Mouse (Mus musculus) naive thymus-derived CD4-positive, alpha-beta T cell, adult 2 months (primary cell): Measurements from ENCODE around the gene Pik3ap1.
A peak's percentile ranks its signal among the peaks of the same experiment; 100 is the strongest.

ENCODE experiments used
- DNase-seq: peaks from one replicate; pipeline ENCODE4 v3.0.0-alpha.2; 2011; ENCODE audit warnings: low read depth

Pik3ap1 gene

DNA sequence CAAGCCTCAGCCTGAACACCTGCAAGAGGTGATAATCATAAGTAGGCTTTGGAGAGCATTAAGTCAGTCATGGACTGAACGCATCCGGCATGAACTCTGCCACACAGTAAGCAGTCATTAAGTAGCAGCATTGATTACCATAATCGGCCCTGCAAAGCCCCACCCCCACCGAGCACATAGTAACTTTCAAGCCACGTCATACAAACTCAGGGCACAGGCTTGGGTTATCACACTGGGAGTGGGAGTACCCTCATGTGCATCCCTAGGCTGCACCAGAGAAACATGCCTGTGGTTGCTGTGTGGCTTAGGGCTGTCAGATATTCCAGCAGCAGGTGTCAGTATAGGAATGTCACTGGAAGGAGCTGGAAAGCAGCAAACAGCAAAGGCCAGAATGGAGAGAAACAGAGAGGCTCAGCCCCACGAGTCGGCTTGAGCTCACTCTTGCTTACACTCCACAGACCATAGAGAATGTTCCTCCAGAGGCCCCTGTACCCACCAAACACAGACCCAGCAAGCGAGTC is 105.1 kb downstream of the Pik3ap1 start:
- no peak for DNase-seq

- DNase-seq: no peak
Observed at GRCm38 (mm10) chr19:41278606-41279005, 106.3 kb downstream of the Pik3ap1 start.

- no peak for DNase-seq
Observed at GRCm38 (mm10) chr19:41275588-41275987, 109.3 kb downstream of the Pik3ap1 start.

GRCm38 (mm10) chr19:41270906-41271305 is 114.0 kb downstream of the Pik3ap1 start:
- no peak for DNase-seq

DNA sequence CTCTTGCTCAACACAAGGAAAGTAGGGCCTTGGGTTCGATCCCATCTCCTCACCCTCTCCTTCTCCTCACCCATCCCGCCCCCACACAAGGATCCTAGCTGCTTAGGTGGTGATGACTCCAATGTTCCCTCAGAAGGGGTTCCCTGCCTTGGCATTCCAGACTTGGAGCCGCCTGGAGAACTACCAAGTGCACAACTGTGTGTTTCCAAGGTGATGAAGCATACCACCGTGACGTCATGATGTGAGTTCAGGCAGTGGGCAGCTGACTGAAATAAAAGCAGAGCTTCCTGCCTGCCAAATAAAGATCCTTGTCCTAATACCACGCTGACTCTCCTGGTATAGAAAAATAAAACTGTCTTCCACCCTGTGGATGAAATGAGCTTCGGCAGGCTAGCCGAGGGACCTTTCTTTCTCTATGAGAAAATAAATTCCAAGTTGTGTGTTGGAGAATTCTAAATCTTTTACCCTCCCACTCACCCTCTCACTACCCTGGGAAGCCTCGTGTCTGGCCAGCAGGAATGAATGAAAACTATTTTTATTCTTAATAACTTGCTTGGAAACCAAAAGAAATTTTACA is 114.7 kb downstream of the Pik3ap1 start:
- no peak for DNase-seq

DNA sequence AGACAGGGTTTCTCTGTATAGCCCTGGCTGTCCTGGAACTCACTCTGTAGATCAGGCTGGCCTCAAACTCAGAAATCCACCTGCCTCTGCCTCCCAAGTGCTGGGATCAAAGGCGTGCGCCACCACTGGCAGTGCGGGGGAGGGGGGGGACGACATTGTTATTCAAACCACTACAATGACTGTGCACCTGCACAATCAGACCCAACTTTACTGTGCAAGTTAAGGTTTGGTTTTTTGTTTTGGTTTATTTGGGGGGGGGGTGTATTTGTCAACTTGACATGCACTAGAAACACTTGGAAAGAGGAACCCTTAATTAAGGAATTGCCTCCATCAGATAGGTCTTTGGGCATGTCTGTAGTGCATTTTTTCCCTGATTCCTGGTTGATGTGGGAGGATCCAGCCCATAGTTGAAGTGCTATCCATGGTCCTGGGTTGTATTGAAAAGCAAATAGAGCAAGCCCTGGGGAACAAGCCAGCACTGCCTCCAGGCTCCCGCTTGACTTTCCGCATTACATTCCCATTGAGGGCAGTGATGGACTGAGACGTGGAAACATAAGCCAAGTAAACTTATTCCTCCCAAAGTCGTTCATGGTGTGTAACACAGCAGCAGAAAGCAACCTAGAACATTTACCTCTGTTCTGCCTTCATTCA is 118.5 kb downstream of the Pik3ap1 start:
- no peak for DNase-seq

DNA sequence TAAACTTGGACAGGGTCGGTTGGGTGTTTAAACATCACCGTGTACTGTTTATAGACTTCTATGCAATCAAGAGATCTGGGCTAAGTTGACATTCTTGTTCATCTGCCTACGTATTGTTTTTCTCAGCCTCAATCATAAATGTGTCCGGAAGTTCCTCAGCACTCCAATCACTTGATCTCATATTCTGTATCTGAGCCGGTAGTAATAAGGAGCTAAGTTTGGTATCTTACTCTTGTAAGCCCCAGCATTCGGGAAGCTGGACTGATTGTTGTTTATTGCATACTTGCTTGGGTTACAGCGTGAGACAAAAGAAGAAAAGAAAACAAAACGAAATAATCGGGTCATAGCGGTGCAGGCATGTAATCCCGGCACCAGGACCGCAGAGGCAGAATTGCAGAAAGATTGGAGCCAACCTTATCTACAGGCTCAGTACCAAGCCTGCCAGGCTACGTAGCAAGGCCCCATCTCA is 120.5 kb downstream of the Pik3ap1 start:
- peak; percentile 82 for DNase-seq

- DNase-seq: peak; percentile 90
Observed at GRCm38 (mm10) chr19:41263630-41264295, 121.1 kb downstream of the Pik3ap1 start, which contains the start of gene Tm9sf3. Gene Tm9sf3, minus strand, starts transcription at chr19:41263997.

DNA sequence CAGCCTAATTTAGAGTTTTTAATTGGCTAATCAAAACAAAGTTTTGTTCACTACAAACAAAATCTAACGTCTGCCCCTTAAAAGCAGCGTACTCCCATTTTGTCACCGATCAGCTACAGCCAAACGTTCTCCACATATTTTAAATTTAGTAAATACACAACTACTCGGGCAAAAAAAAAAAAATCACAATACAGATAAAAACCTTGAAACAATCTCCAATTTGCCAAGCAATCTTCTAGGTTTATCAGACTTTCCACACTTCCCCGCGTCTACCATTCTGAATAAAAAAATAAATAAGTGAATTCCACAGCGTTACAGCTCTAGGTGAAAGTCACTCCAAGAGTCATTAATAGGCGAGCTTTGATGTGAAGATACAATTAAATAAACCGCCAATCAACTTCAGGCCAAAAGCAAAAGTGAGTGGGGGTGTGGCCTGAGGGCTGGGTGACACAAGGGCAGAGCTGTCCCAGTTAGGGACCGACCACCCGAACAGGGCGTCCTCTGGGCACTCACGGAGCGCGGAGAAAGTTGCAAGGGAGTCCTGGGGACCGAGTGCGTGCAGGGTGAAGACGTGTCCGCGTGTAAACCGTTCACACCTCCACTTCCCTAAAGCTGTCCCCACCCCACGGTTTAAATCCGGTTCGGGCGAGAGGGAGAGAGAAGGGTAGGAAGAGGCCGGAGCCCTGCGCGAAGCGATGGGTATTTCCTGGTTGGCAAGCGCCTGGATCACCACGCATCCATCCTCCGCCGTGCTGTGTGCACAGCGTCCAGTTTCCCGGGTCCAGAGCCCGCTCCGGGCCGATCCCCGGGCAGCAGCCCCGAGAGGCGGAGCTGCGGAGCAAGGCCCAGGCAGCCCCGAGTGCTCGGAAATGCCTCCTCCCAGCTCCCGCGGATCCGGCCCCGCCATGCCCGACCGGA is 121.9 kb downstream of the Pik3ap1 start:
- peak; percentile 75 for DNase-seq

DNA sequence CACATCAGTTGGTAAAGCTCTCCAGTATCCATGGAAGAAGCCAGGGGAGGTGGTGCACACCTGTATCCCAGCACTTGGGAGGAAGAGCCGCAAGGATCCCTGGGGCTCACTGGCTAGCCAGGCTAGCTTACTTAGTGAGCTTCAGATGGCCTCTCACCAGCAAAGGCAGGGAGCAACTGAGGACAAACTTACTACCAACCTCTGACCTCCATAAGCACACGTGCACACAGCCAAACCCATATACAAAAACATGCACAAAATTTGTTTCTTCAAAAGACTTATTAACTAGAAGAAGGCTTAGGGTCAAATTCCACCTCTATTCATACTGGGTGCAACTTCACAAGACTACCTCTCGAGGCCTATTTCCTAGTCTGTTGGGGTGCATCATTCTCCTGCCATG is 124.2 kb downstream of the Pik3ap1 start:
- DNase-seq: no peak

GRCm38 (mm10) chr19:41259256-41259655 is 125.6 kb downstream of the Pik3ap1 start:
- no peak for DNase-seq

DNA sequence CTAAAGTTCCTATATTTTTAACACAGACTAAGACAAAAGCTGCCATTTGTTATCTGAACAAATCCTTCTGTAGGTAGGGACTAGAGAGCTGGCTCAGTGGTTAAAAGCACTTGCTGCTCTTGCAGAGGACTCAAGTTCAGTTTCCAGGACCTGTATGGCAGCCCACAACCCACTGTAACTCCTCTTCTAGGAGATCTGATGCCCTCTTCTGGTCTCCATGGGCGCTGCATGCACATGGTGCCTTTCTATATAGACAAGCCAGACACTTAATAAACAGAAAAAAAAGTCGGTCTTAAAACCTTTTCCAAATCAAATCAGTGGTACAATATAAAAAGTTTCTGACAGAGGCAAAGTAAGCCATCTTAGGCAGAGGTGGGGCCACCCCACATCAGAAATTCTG is 126.2 kb downstream of the Pik3ap1 start:
- peak; percentile 81 for DNase-seq

GRCm38 (mm10) chr19:41254584-41254983 is 130.3 kb downstream of the Pik3ap1 start:
- DNase-seq: no peak

DNA sequence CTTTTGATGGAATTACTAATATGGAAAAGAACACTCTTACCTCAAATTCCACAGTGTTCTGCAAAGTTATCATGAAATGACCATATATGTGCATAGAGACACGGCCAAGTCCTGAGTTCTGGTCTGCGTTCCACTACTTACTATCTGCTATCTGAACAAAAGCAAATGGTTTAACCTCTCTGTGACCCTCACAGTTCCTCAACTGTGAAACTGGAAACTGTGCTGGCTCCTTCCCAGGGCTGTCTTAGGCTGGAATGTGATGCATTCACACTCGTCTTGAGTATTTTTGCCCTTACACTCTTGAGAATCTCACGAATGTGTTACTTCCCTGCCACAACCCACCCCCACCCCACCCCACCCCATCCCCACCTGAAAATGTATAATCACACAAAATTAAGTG is 135.9 kb downstream of the Pik3ap1 start:
- DNase-seq: no peak

DNA sequence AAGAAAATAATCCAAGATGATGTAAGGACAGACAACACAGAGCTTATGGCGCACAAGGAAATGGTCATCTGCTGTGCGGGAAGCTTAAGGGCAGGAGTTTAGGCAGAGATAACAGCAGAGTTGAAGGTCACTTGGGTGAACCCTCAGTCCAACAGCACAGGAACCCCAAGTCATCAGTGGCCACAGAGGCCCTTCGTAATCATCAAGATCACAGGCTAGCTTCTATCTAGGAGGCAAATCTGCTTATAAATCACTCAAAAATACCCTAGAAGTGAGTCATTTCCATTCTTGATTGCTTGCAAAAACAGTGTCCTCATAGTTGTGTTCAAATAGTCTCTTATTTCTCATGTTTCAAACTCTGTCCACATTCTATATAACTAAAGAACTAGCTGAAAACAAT is 136.6 kb downstream of the Pik3ap1 start:
- no peak for DNase-seq

- no peak for DNase-seq
Observed at GRCm38 (mm10) chr19:41246271-41246670, 138.6 kb downstream of the Pik3ap1 start.

DNA sequence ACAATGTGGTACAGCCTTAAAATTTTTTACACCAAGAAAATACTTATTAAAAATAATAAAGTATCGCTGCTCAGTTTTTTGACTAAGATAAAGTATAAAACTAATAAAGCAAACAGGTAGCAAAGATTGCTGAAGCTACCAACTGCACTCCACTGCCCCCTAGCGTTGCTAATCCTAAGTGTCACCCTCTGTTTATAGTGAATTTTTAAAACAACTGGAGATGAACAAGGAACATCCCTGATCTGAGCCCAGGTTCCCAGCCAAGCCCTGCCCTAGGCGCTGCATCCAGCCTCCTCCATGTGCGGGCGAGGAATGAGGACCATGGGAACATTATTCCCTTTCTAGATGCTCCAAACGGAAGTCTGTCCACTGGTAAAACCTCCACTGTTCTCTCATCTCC is 140.3 kb downstream of the Pik3ap1 start:
- peak; percentile 68 for DNase-seq

GRCm38 (mm10) chr19:41241997-41242396 is 142.9 kb downstream of the Pik3ap1 start:
- DNase-seq: no peak

DNA sequence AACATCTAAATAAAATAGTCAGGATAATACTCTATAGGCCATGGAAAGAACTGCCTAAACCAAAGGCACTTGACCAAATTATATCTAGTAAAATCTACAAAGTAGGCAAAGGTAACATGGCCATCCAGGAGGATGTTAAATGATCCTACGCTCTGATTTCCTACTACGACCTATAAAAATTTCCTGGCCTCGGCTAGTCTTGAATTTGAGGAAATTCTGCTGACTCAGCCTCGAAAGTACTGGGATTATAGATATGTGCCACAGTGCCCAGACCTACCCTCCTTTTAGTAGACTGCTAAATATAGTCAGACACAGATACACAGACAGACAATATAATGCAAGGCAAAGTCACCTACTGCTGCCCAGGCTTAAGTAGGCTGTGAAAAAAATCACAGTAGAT is 151.2 kb downstream of the Pik3ap1 start:
- DNase-seq: no peak
